Mouse (Mus musculus) thymus, adult 2 months (tissue): ENCODE measurements around the gene Riiad1. TPM values are rescaled to one million over a fixed set of nuclear protein-coding genes. Genes with fewer than 3 reads are reported as not detected.

Source experiments
- DNase-seq: peaks from one replicate; pipeline ENCODE4 v3.0.0; 2021
- H3K27ac ChIP-seq: fragments of 200-500 bp; 2 replicates; pipeline ENCODE4 v1.5.1; 2012; ENCODE audit warnings: low read length, control low read depth; ENCODE audit not compliant: control insufficient read depth, insufficient read depth
- H3K27me3 ChIP-seq: fragments of 200-500 bp; 2 replicates; pipeline ENCODE4 v1.6.1; 2012; ENCODE audit warnings: mild to moderate bottlenecking, low read length, moderate library complexity, mixed read lengths; ENCODE audit not compliant: control insufficient read depth, insufficient read depth
- H3K36me3 ChIP-seq: fragments of 200-500 bp; 2 replicates; pipeline ENCODE4 v1.6.1; 2012; ENCODE audit warnings: mild to moderate bottlenecking, low read length, moderate library complexity; ENCODE audit not compliant: control insufficient read depth, insufficient read depth
- H3K4me1 ChIP-seq: fragments of 200-500 bp; replicated peaks from 2 replicates; pipeline ENCODE4 v1.6.1; 2012; ENCODE audit warnings: low read length; ENCODE audit not compliant: control insufficient read depth, insufficient read depth
- H3K4me3 ChIP-seq: fragments of 200-500 bp; 2 replicates; pipeline ENCODE4 v1.5.1; 2012; ENCODE audit warnings: mild to moderate bottlenecking, low read length, control low read depth, moderate library complexity; ENCODE audit not compliant: control insufficient read depth, insufficient read depth
- CTCF ChIP-seq: fragments of 200-500 bp; IDR thresholded peaks from 2 replicates; pipeline ENCODE4 v1.5.1; 2012; ENCODE audit warnings: mild to moderate bottlenecking, control low read depth, low read length, moderate library complexity, borderline replicate concordance; ENCODE audit not compliant: control insufficient read depth, poor library complexity, insufficient read depth; ENCODE audit errors: extremely low read depth
- POLR2A ChIP-seq: fragments of 200-500 bp; IDR thresholded peaks from 2 replicates; pipeline ENCODE4 v1.6.1; 2012; ENCODE audit warnings: mild to moderate bottlenecking, low read length, control low read depth, moderate library complexity; ENCODE audit not compliant: control insufficient read depth, poor library complexity, insufficient read depth; ENCODE audit errors: extremely low read depth
- WGBS: fragments of 180-500 bp; shearing (Covaris S2); methylation state at CpG from one replicate; pipeline ENCODE4 v1.1.7; 2018; 5-methylcytosine and 5-hydroxymethylcytosine counted together
- polyA plus RNA-seq: library from polyadenylated mRNA; depleted of rRNA; stranded (reverse); fragments of >200 nt; gene quantifications from 2 replicates; pipeline ENCODE4 v1.2.3, GENCODE M21; 2012

The Riiad1 gene
- polyA plus RNA-seq, 1 experiment, result 0.50 TPM

- 60% methylated on average over 20 of the region's 20 CpGs for WGBS
- TF ChIP-seq CTCF, result no peak
- no peak for TF ChIP-seq POLR2A
Observed at GRCm38 (mm10) chr3:94483790-94484439, 3.8 kb upstream of the Riiad1 start.

GRCm38 (mm10) chr3:94482764-94483385 lies 2.7 kb upstream of the Riiad1 start:
- no peak for DNase-seq
- H3K27me3 ChIP-seq, result peaks cover 11% of the 10 kb centered on the region; the same call in 1 of the 2 replicates

More at GRCm38 (mm10) chr3:94483790-94484439, 3.8 kb upstream of the Riiad1 start:
- H3K36me3 ChIP-seq, result no peaks in the 10 kb centered on the region
- no peak overlapping the region for H3K4me3 ChIP-seq
- no peaks in the 10 kb centered on the region for H3K4me1 ChIP-seq
- DNase-seq, result no peak
- H3K27ac ChIP-seq, result no peak overlapping the region
- H3K27me3 ChIP-seq, result peaks cover 6% of the 10 kb centered on the region; the same call in 1 of the 2 replicates

GRCm38 (mm10) chr3:94481429-94481828 lies 1.3 kb upstream of the Riiad1 start:
- peaks cover 11% of the 10 kb centered on the region; the same call in 1 of the 2 replicates for H3K27me3 ChIP-seq
- H3K4me3 ChIP-seq, result no peak overlapping the region
- no peak for TF ChIP-seq POLR2A
- TF ChIP-seq CTCF, result no peak
- no peak for DNase-seq
- no peaks in the 10 kb centered on the region for H3K36me3 ChIP-seq
- 77% methylated on average over 4 of the region's 4 CpGs for WGBS
- H3K4me1 ChIP-seq, result no peaks in the 10 kb centered on the region
- H3K27ac ChIP-seq, result no peak overlapping the region

More at GRCm38 (mm10) chr3:94482764-94483385, 2.7 kb upstream of the Riiad1 start:
- Histone ChIP-seq H3K27ac (no peak overlapping the region), H3K36me3 (no peaks in the 10 kb centered on the region), H3K4me1 (no peaks in the 10 kb centered on the region), H3K4me3 (no peak overlapping the region)
- TF ChIP-seq CTCF (no peak), POLR2A (no peak)
- 90% methylated on average over 17 of the region's 17 CpGs for WGBS

GRCm38 (mm10) chr3:94479564-94479963 lies 577 bp downstream of the Riiad1 start:
- Histone ChIP-seq H3K36me3 (no peaks in the 10 kb centered on the region), H3K4me3 (no peak overlapping the region), H3K4me1 (no peaks in the 10 kb centered on the region), H3K27me3 (peaks cover 11% of the 10 kb centered on the region; the same call in 1 of the 2 replicates), H3K27ac (no peak overlapping the region)
- no peak for DNase-seq
- TF ChIP-seq CTCF (no peak), POLR2A (no peak)
- WGBS, result 9% methylated on average over 11 of the region's 11 CpGs

- no peak overlapping the region for H3K4me3 ChIP-seq
- H3K27ac ChIP-seq, result no peak overlapping the region
- no peaks in the 10 kb centered on the region for H3K36me3 ChIP-seq
- no peak for DNase-seq
- 25% methylated on average over 9 of the region's 9 CpGs for WGBS
- TF ChIP-seq POLR2A (no peak), CTCF (no peak)
- H3K4me1 ChIP-seq, result no peaks in the 10 kb centered on the region
- H3K27me3 ChIP-seq, result peaks cover 11% of the 10 kb centered on the region; the same call in 1 of the 2 replicates
Observed at GRCm38 (mm10) chr3:94478591-94479169, 1.5 kb downstream of the Riiad1 start.

GRCm38 (mm10) chr3:94477981-94478422 lies 2.1 kb downstream of the Riiad1 start, which contains the start of gene Celf3:
Celf3 (plus strand) TSS chr3:94478295.
- no peak for DNase-seq
- no peaks in the 10 kb centered on the region for H3K4me1 ChIP-seq
- H3K36me3 ChIP-seq, result no peaks in the 10 kb centered on the region
- TF ChIP-seq CTCF (no peak), POLR2A (no peak)
- 7% methylated on average over 14 of the region's 14 CpGs for WGBS
- no peak within 1 kb of the TSS for H3K27ac ChIP-seq
- H3K4me3 ChIP-seq, result no peak within 1 kb of the TSS
- peaks cover 11% of the 10 kb centered on the region; the same call in 1 of the 2 replicates for H3K27me3 ChIP-seq
